Mouse (Mus musculus) ES-E14 (cell line): ENCODE measurements around the gene Bach2.

Experiments used
- CHD2 ChIP-seq: IDR thresholded peaks from 2 replicates; pipeline ENCODE4 v1.6.1; 2014; ENCODE audit warnings: mild to moderate bottlenecking, low read depth, low read length, inconsistent platforms
- HCFC1 ChIP-seq: IDR thresholded peaks from 2 replicates; pipeline ENCODE4 v1.6.1; 2012; ENCODE audit warnings: low read length, inconsistent platforms, borderline replicate concordance; ENCODE audit not compliant: insufficient read depth
- MAFK ChIP-seq: IDR thresholded peaks from 2 replicates; pipeline ENCODE4 v1.6.1; 2014; ENCODE audit warnings: mild to moderate bottlenecking, low read depth, low read length, inconsistent platforms; ENCODE audit not compliant: insufficient read depth
- ZNF384 ChIP-seq: IDR thresholded peaks from 2 replicates; pipeline ENCODE4 v1.6.1; 2012; ENCODE audit warnings: low read depth, low read length, inconsistent platforms

GRCm38 (mm10) chr4:32502181-32502580 is 263.6 kb downstream of the Bach2 start:
- TF ChIP-seq CHD2 (no peak), MAFK (no peak), HCFC1 (no peak), ZNF384 (no peak)
